Mouse (Mus musculus) ES-Bruce4 (cell line): Measurements from ENCODE around the gene Cant1.

Experiments
- CTCF ChIP-seq: IDR thresholded peaks from one replicate; pipeline ENCODE4 v1.8.1; 2011; ENCODE audit warnings: low read depth, low read length
- EP300 ChIP-seq: IDR thresholded peaks from 2 replicates; pipeline ENCODE4 v1.6.1; 2011; ENCODE audit warnings: low read depth, low read length; ENCODE audit not compliant: insufficient read depth
- POLR2A ChIP-seq: IDR thresholded peaks from one replicate; pipeline ENCODE4 v1.8.1; 2011; ENCODE audit warnings: low read length; ENCODE audit not compliant: insufficient read depth

DNA sequence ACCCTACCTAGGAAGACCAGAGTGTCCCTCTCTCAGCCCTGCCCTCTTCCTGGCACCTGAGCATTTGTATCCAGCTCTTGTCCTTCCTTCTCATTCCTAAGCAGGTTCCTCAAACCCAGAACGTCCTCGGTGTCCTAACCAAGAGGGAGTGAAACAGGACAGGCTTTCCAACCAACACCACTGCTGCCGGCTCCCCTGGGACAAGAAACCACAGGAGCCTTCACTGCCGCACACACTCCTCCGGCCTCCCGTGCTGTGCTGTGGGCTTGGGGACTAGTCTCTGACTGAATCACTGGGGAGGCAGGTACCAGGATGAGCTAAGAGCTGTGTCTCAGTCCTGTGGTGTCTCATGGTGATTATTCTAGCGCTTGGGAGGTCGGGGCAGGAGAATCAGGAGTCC is 49.2 kb downstream of the Cant1 start:
- TF ChIP-seq CTCF: no peak
- no peak for TF ChIP-seq EP300
- TF ChIP-seq POLR2A: no peak
